Mouse (Mus musculus) right cerebral cortex, postnatal 10 days (tissue): ENCODE data around the gene Oxld1.
A peak's percentile ranks its signal among the peaks of the same experiment; 100 is the strongest.
"Not testable (repeated sequence)": the region's sequence is repeated elsewhere in the genome, so short reads cannot be mapped to it uniquely, and the experiment has no call there.

Source experiments
- DNase-seq, 2 experiments: peaks; one replicate each; pipeline ENCODE4 v3.0.0; 2021; ENCODE audit warnings: low spot score in 2 of 2

The Oxld1 gene

GRCm38 (mm10) chr11:120423569-120424295 is 34.1 kb downstream of the Oxld1 start:
- DNase-seq, result peak; percentile 45 to 68

- DNase-seq, result no peak
Observed at GRCm38 (mm10) chr11:120422651-120423568, 35.0 kb downstream of the Oxld1 start.

GRCm38 (mm10) chr11:120418592-120418991 is 39.3 kb downstream of the Oxld1 start:
- DNase-seq, result no peak

GRCm38 (mm10) chr11:120417852-120418251 is 40.0 kb downstream of the Oxld1 start:
- no peak for DNase-seq

GRCm38 (mm10) chr11:120413621-120414020 is 44.2 kb downstream of the Oxld1 start:
- DNase-seq, result not testable (repeated sequence)
